Mouse (Mus musculus): Measurements from ENCODE around the gene B430218F22Rik.
"Not testable (repeated sequence)": the region's sequence is repeated elsewhere in the genome, so short reads cannot be mapped to it uniquely, and the experiment has no call there.

Gene B430218F22Rik

GRCm38 (mm10) chr13:118386511-118387447 is at the start of gene B430218F22Rik, which contains the start of gene Mrps30:
B430218F22Rik (plus strand) TSS chr13:118386630.
Mrps30 (minus strand) TSS chr13:118387252.
- DNase-seq = peak; percentile 97

GRCm38 (mm10) chr13:118350257-118350656 is 36.2 kb upstream of the B430218F22Rik start:
- DNase-seq = no peak

- no peak for DNase-seq
These were observed 35.6 kb upstream of the B430218F22Rik start for GRCm38 (mm10) chr13:118350870-118351269.

GRCm38 (mm10) chr13:118363342-118363741 is 23.1 kb upstream of the B430218F22Rik start:
- DNase-seq = no peak

GRCm38 (mm10) chr13:118365774-118366173 is 20.7 kb upstream of the B430218F22Rik start:
- DNase-seq = no peak

- no peak for DNase-seq
These were observed 13.6 kb upstream of the B430218F22Rik start for GRCm38 (mm10) chr13:118372871-118373270.

- peak; percentile 62 for DNase-seq
These were observed 7.3 kb upstream of the B430218F22Rik start for GRCm38 (mm10) chr13:118379155-118379554.

GRCm38 (mm10) chr13:118380381-118380780 is 6.0 kb upstream of the B430218F22Rik start:
- DNase-seq = peak; percentile 13

- not testable (repeated sequence) for DNase-seq
These were observed 995 bp downstream of the B430218F22Rik start for GRCm38 (mm10) chr13:118387448-118387801.

- no peak for DNase-seq
These were observed 9.4 kb downstream of the B430218F22Rik start for GRCm38 (mm10) chr13:118395803-118396202.

GRCm38 (mm10) chr13:118400340-118400739 is 13.9 kb downstream of the B430218F22Rik start:
- no peak for DNase-seq

- no peak for DNase-seq
These were observed 17.1 kb downstream of the B430218F22Rik start for GRCm38 (mm10) chr13:118403544-118403943.

GRCm38 (mm10) chr13:118411297-118411992 is 25.0 kb downstream of the B430218F22Rik start:
- DNase-seq = no peak

GRCm38 (mm10) chr13:118418163-118418562 is 31.7 kb downstream of the B430218F22Rik start:
- DNase-seq = no peak

- no peak for DNase-seq
These were observed 34.0 kb downstream of the B430218F22Rik start for GRCm38 (mm10) chr13:118420408-118420807.

- DNase-seq = no peak
These were observed 34.4 kb downstream of the B430218F22Rik start for GRCm38 (mm10) chr13:118420847-118421246.

Measured in lung, postnatal 14 days (tissue).